Mouse (Mus musculus) lung, embryonic 16.5 days (tissue): ENCODE results near the gene Pkd1l3. TPM values are rescaled to one million over a fixed set of nuclear protein-coding genes. Genes with fewer than 3 reads are reported as not detected.

Source experiments
- ATAC-seq: fragments of 200-750 bp; cut with Nextera tagmentation; 2 replicates; pipeline ENCODE4 v1.8.0; 2017; ENCODE audit warnings: low read depth, mild to moderate bottlenecking, moderate library complexity
- H3K27ac ChIP-seq: fragments of 300-500 bp; sonication (generic); 2 replicates; pipeline ENCODE4 v1.5.1; 2014; ENCODE audit warnings: mild to moderate bottlenecking, control low read depth, low read length
- H3K27me3 ChIP-seq: fragments of 300-500 bp; sonication (generic); 2 replicates; pipeline ENCODE4 v1.6.1; 2014; ENCODE audit warnings: low read depth, low read length, mixed read lengths; ENCODE audit not compliant: control insufficient read depth, insufficient read depth
- H3K36me3 ChIP-seq: fragments of 300-500 bp; sonication (generic); 2 replicates; pipeline ENCODE4 v1.6.1; 2014; ENCODE audit warnings: low read length; ENCODE audit not compliant: control insufficient read depth, insufficient read depth
- H3K4me1 ChIP-seq: fragments of 300-500 bp; sonication (generic); replicated peaks from 2 replicates; pipeline ENCODE4 v1.6.1; 2014; ENCODE audit warnings: low read length, mixed read lengths; ENCODE audit not compliant: control insufficient read depth, insufficient read depth
- H3K4me2 ChIP-seq: fragments of 300-500 bp; sonication (generic); 2 replicates; pipeline ENCODE4 v1.6.1; 2014; ENCODE audit warnings: low read depth, low read length, control low read depth
- H3K4me3 ChIP-seq: fragments of 300-500 bp; sonication (generic); 2 replicates; pipeline ENCODE4 v1.5.1; 2014; ENCODE audit warnings: mild to moderate bottlenecking, low read length, control low read depth
- H3K9ac ChIP-seq: fragments of 300-500 bp; sonication (generic); 2 replicates; pipeline ENCODE4 v1.6.1; 2014; ENCODE audit warnings: low read length, control low read depth
- H3K9me3 ChIP-seq: fragments of 300-500 bp; sonication (generic); 2 replicates; pipeline ENCODE4 v1.6.1; 2016; ENCODE audit warnings: low read length; ENCODE audit not compliant: control insufficient read depth
- WGBS: fragments of 180-500 bp; shearing (Covaris S2); extraction: QIAGEN DNeasy Blood & Tissue Kit; methylation state at CpG from one replicate; pipeline ENCODE4 v1.1.7; 2014; 5-methylcytosine and 5-hydroxymethylcytosine counted together
- polyA plus RNA-seq: library from polyadenylated mRNA; unstranded; fragments of >200 nt; fragmentation: Nextera tagmentation; extraction: Ambion mirVana; gene quantifications from 2 replicates; pipeline ENCODE4 v1.2.1, GENCODE M21; 2015

Gene Pkd1l3
- polyA plus RNA-seq, 1 experiment from 2014 or later: 0.08 TPM

GRCm38 (mm10) chr8:109585652-109586051, 28.7 kb upstream of the Pkd1l3 start:
- Histone ChIP-seq H3K27me3 (no peaks in the 10 kb centered on the region), H3K9me3 (no peaks in the 10 kb centered on the region), H3K9ac (no peak overlapping the region), H3K4me1 (no peaks in the 10 kb centered on the region), H3K4me2 (no peak overlapping the region), H3K4me3 (no peak overlapping the region), H3K27ac (no peak overlapping the region), H3K36me3 (no peaks in the 10 kb centered on the region)
- ATAC-seq: no peak

- no peak overlapping the region for H3K9ac ChIP-seq
- H3K4me1 ChIP-seq: no peaks in the 10 kb centered on the region
- WGBS: 34% methylated on average over 7 of the region's 7 CpGs
- peak overlapping the region; percentile 16; the same call in 1 of the 2 replicates for H3K4me2 ChIP-seq
- H3K4me3 ChIP-seq: no peak overlapping the region
- no peaks in the 10 kb centered on the region for H3K27me3 ChIP-seq
- H3K36me3 ChIP-seq: no peaks in the 10 kb centered on the region
- H3K27ac ChIP-seq: peak overlapping the region; percentile 92
- no peaks in the 10 kb centered on the region for H3K9me3 ChIP-seq
- peak; percentile 90 for ATAC-seq
These were observed 27.3 kb upstream of the Pkd1l3 start for GRCm38 (mm10) chr8:109586972-109587504.

GRCm38 (mm10) chr8:109590901-109591300, 23.4 kb upstream of the Pkd1l3 start:
- WGBS: 80% methylated on average over 9 of the region's 9 CpGs
- no peak overlapping the region for H3K4me2 ChIP-seq
- H3K4me1 ChIP-seq: no peaks in the 10 kb centered on the region

GRCm38 (mm10) chr8:109591367-109591766, 22.9 kb upstream of the Pkd1l3 start:
- ATAC-seq: no peak
- Histone ChIP-seq H3K27ac (no peak overlapping the region), H3K4me1 (no peaks in the 10 kb centered on the region), H3K4me2 (no peak overlapping the region), H3K4me3 (no peak overlapping the region), H3K27me3 (no peaks in the 10 kb centered on the region), H3K9me3 (no peaks in the 10 kb centered on the region), H3K9ac (no peak overlapping the region), H3K36me3 (peaks cover 4% of the 10 kb centered on the region; the same call in 1 of the 2 replicates)
- WGBS: 77% methylated on average over 3 of the region's 3 CpGs

More at GRCm38 (mm10) chr8:109590901-109591300, 23.4 kb upstream of the Pkd1l3 start:
- Histone ChIP-seq H3K27me3 (no peaks in the 10 kb centered on the region), H3K27ac (no peak overlapping the region), H3K9ac (no peak overlapping the region), H3K4me3 (no peak overlapping the region), H3K36me3 (peaks cover 4% of the 10 kb centered on the region; the same call in 1 of the 2 replicates), H3K9me3 (no peaks in the 10 kb centered on the region)
- no peak for ATAC-seq

GRCm38 (mm10) chr8:109592164-109592563, 22.2 kb upstream of the Pkd1l3 start:
- H3K27me3 ChIP-seq: no peaks in the 10 kb centered on the region
- 73% methylated on average over 5 of the region's 5 CpGs for WGBS
- ATAC-seq: no peak

GRCm38 (mm10) chr8:109593117-109593788, 21.1 kb upstream of the Pkd1l3 start:
- no peak overlapping the region for H3K4me3 ChIP-seq
- H3K27me3 ChIP-seq: no peaks in the 10 kb centered on the region
- ATAC-seq: peak; percentile 41; the same call in 1 of the 2 replicates
- WGBS: 45% methylated on average over 6 of the region's 6 CpGs
- H3K9me3 ChIP-seq: no peaks in the 10 kb centered on the region
- no peak overlapping the region for H3K4me2 ChIP-seq
- H3K9ac ChIP-seq: no peak overlapping the region
- H3K4me1 ChIP-seq: no peaks in the 10 kb centered on the region
- H3K27ac ChIP-seq: peak overlapping the region; percentile 10; the same call in 1 of the 2 replicates
- peaks cover 4% of the 10 kb centered on the region; the same call in 1 of the 2 replicates for H3K36me3 ChIP-seq

More at GRCm38 (mm10) chr8:109592164-109592563, 22.2 kb upstream of the Pkd1l3 start:
- Histone ChIP-seq H3K9me3 (no peaks in the 10 kb centered on the region), H3K4me2 (no peak overlapping the region), H3K36me3 (peaks cover 4% of the 10 kb centered on the region; the same call in 1 of the 2 replicates), H3K4me1 (no peaks in the 10 kb centered on the region), H3K4me3 (no peak overlapping the region), H3K9ac (no peak overlapping the region), H3K27ac (no peak overlapping the region)

- WGBS: 46% methylated on average over 8 of the region's 8 CpGs
These were observed 18.5 kb upstream of the Pkd1l3 start for GRCm38 (mm10) chr8:109595854-109596253.

GRCm38 (mm10) chr8:109606725-109607124, 7.6 kb upstream of the Pkd1l3 start:
- H3K4me3 ChIP-seq: no peak overlapping the region
- no peak overlapping the region for H3K4me2 ChIP-seq
- no peaks in the 10 kb centered on the region for H3K27me3 ChIP-seq
- no peak for ATAC-seq
- peaks cover 11% of the 10 kb centered on the region for H3K4me1 ChIP-seq
- no peak overlapping the region for H3K9ac ChIP-seq
- 63% methylated on average over 2 of the region's 2 CpGs for WGBS
- no peak overlapping the region for H3K27ac ChIP-seq
- H3K9me3 ChIP-seq: no peaks in the 10 kb centered on the region
- H3K36me3 ChIP-seq: 0 out of 2 replicates have a peak, but pooled peaks cover 5% of the 10 kb centered on the region

More at GRCm38 (mm10) chr8:109595854-109596253, 18.5 kb upstream of the Pkd1l3 start:
- Histone ChIP-seq H3K4me2 (no peak overlapping the region), H3K9ac (no peak overlapping the region), H3K36me3 (peaks cover 7% of the 10 kb centered on the region; the same call in 1 of the 2 replicates), H3K27me3 (no peaks in the 10 kb centered on the region), H3K9me3 (no peaks in the 10 kb centered on the region), H3K4me3 (no peak overlapping the region), H3K4me1 (no peaks in the 10 kb centered on the region), H3K27ac (no peak overlapping the region)
- ATAC-seq: no peak

GRCm38 (mm10) chr8:109607650-109608049, 6.7 kb upstream of the Pkd1l3 start:
- no peak for ATAC-seq
- H3K4me3 ChIP-seq: peak overlapping the region; percentile 75
- peak overlapping the region; percentile 96 for H3K4me2 ChIP-seq
- H3K27me3 ChIP-seq: no peaks in the 10 kb centered on the region
- 4% methylated on average over 12 of the region's 12 CpGs for WGBS
- 0 out of 2 replicates have a peak, but pooled peaks cover 5% of the 10 kb centered on the region for H3K36me3 ChIP-seq
- H3K9ac ChIP-seq: peak overlapping the region; percentile 79
- H3K9me3 ChIP-seq: no peaks in the 10 kb centered on the region
- peaks cover 11% of the 10 kb centered on the region for H3K4me1 ChIP-seq
- H3K27ac ChIP-seq: peak overlapping the region; percentile 97
